Mouse (Mus musculus) cerebellum, adult 9-10 months (tissue): ENCODE measurements at regions not wholly inside any gene's neighbourhood (a gene's known extent, or its start where the extent isn't known, plus 50 kb on each side); places are given as distances from the start of the nearest gene placed in this dataset.

Experiments used
- DNase-seq: peaks from one replicate; pipeline ENCODE4 v3.0.0; 2022

DNA sequence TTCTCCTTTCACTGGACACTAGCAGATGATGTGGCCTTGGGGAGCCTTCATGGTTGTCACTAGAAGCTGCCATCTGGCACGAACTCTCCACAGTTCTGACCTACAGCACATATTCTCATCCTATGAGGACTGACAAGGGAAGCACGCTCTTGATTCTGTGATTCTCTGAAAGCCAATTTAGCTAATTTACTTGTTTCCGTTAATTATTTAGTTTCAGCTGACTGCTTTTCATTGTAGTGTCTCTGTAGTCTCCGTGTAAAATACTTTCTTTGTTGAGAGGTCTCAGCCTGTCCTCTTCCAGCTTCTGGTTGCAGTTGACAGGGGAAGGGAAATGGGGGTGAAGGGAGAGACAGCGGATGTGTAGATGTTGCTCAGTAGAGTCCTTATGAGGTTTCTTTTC, 102.9 kb upstream of the Sp4 start:
- DNase-seq = no peak

DNA sequence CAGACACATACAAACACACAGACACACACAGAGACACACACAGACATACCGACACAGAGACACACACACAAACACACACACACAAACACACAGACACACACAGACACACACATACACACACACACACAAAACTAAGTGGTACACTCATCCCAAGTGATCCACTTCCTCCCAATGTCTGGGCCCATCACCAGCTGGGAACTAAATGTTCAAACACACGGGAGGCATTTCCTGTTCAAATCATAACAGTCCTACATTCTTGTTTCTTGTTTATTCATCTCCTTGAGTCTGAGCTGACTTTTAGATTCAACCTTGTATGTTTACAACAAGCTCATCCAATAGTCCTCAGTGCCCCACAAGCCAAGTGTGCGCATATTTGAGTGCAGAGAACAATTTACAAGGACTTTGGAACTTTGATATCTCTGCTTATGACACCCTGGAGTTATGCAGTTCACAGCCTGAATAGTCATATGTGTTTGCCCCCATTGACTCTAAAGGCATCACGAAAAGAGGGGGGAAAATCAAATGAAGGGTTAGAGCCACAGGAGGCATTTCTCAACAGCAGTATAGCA, 102.4 kb upstream of the Sp4 start:
- no peak for DNase-seq

DNA sequence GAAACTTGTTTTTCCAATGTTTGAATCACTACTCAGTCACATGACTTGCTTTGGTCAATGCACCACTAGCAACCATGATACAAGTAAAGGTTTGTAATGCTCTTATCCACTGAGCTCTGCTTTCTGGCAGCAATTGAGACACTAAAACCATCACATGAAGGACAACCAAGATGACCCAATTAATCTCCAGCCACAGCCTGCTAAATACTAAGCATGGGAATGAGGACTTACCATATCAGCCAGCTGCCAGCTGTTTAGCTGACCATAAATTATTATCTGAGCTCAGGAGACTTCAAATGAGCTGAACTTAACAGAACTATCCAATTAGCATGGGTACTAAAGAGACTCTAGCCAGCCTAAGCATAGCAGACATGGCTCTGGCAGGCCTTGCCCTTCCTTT, 100.1 kb upstream of the Sp4 start:
- DNase-seq = no peak

- DNase-seq = no peak
These were observed 90.4 kb upstream of the Sp4 start for GRCm38 (mm10) chr12:118391654-118392053.

DNA sequence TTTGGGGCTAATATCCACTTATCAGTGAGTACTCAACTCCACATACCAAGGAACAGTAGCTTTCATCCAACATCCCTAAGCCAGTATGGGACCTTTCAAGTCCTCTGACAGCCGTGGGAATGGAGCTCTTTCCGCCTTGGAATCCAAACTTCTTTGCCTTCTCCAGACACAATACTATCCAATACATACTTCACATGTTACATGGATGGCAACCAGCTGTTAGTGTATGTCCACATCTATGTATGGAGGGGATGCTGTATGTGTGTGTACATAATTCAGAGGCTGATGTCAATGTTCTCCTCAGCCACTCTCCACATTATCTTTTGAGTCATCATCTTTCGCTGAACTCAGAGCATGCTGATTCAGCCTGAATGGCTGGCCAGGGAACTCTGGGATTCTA, 79.8 kb upstream of the Sp4 start:
- DNase-seq = no peak

- DNase-seq = no peak
These were observed 76.7 kb upstream of the Sp4 start for GRCm38 (mm10) chr12:118377898-118378297.

GRCm38 (mm10) chr12:118376521-118377493, 75.6 kb upstream of the Sp4 start:
- DNase-seq = no peak

DNA sequence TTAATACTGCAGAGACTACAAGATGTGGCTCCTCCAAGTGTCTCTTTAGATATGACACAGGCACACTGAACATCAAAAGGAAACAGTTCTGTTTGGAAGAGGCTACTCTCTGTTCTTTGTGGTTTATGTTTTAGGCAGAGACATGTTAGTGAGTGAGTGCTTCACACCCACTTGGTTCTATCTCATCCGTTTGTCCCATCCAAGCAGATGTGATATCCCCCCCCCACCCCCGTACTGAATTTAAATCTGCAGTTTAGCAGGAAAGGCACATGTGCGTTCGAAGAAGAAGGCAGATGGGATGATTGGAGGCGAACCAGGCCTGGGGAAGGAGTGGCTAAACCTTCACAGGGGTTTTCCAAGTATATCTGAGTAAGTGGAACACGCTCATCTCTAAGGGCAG, 72.0 kb upstream of the Sp4 start:
- DNase-seq = no peak

- no peak for DNase-seq
These were observed 70.7 kb upstream of the Sp4 start for GRCm38 (mm10) chr12:118371905-118372304.

GRCm38 (mm10) chr12:118367307-118368076, 66.3 kb upstream of the Sp4 start:
- no peak for DNase-seq

DNA sequence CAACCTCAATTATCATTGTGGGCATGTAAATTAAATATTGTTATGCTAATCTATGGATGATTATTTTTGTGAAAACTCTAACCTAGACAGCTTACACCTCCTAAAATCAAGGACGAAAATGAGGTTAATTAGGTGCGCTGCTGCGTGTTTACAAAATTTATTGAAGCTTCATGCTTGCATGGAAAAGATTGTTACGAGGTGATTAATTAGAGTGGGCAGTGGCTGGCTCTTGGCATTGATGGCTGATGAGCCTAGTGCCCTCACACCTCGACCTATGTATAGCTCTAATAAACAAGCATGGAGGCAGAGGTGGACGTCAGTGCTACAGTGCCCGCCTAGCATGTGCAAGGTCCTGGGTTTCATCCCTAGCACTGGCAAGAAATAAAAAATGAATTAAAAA, 51.6 kb upstream of the Sp4 start:
- no peak for DNase-seq

DNA sequence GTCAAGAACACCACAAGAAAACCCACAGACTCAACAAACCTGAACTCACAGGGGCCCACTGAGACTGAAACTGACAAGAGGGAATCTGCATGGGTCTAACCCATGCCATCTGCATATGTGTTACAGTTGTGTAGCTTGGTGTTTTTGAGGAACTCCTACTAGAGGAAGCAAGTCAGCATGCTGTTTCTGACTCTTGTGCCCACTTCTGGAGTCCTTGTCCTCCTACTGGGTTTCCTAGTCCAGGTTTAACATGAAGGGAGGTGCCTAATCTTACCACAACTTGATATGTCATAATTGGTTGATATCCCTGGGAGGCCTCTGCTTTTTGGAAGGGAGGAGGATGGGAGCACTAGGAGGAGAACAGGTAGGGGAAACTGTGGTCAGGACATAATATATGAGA, 50.2 kb upstream of the Sp4 start:
- no peak for DNase-seq
